Mouse (Mus musculus) hindbrain, embryonic 11.5 days (tissue): ENCODE results near the gene Dio1. TPM values are rescaled to one million over a fixed set of nuclear protein-coding genes. Genes with fewer than 3 reads are reported as not detected.

Source experiments
- ATAC-seq: fragments of 200-750 bp; cut with Nextera tagmentation; 2 replicates; pipeline ENCODE4 v1.8.0; 2017; ENCODE audit warnings: mild to moderate bottlenecking, moderate TSS enrichment, moderate library complexity; ENCODE audit not compliant: low FRiP score
- DNase-seq: peaks from one replicate; pipeline ENCODE4 v3.0.0-alpha.2; 2015; ENCODE audit warnings: low spot score
- H3K27ac ChIP-seq: fragments of 300-500 bp; sonication (generic); 2 replicates; pipeline ENCODE4 v1.5.1; 2014; ENCODE audit warnings: mild to moderate bottlenecking, low read depth, low read length
- H3K27me3 ChIP-seq: fragments of 300-500 bp; sonication (generic); 2 replicates; pipeline ENCODE4 v1.6.1; 2014; ENCODE audit warnings: mild to moderate bottlenecking, low read length, moderate library complexity, mixed read lengths; ENCODE audit not compliant: control insufficient read depth, insufficient read depth
- H3K36me3 ChIP-seq: fragments of 300-500 bp; sonication (generic); 2 replicates; pipeline ENCODE4 v1.6.1; 2014; ENCODE audit warnings: mild to moderate bottlenecking, low read length, moderate library complexity, mixed read lengths; ENCODE audit not compliant: control insufficient read depth, insufficient read depth
- H3K4me1 ChIP-seq: fragments of 300-500 bp; sonication (generic); replicated peaks from 2 replicates; pipeline ENCODE4 v1.6.1; 2014; ENCODE audit warnings: low read length, mixed read lengths; ENCODE audit not compliant: control insufficient read depth, insufficient read depth
- H3K4me2 ChIP-seq: fragments of 300-500 bp; sonication (generic); replicated peaks from 2 replicates; pipeline ENCODE4 v1.6.1; 2014; ENCODE audit warnings: mild to moderate bottlenecking, low read depth, low read length
- H3K4me3 ChIP-seq: fragments of 300-500 bp; sonication (generic); 2 replicates; pipeline ENCODE4 v1.5.1; 2014; ENCODE audit warnings: low read depth, low read length
- H3K9ac ChIP-seq: fragments of 300-500 bp; sonication (generic); 2 replicates; pipeline ENCODE4 v1.6.1; 2014; ENCODE audit warnings: low read depth, low read length
- H3K9me3 ChIP-seq: fragments of 300-500 bp; sonication (generic); 2 replicates; pipeline ENCODE4 v1.6.1; 2016; ENCODE audit warnings: low read length; ENCODE audit not compliant: control insufficient read depth
- WGBS: fragments of 180-500 bp; shearing (Covaris S2); extraction: QIAGEN DNeasy Blood & Tissue Kit; methylation state at CpG from one replicate; pipeline ENCODE4 v1.1.7; 2014; 5-methylcytosine and 5-hydroxymethylcytosine counted together
- polyA plus RNA-seq: library from polyadenylated mRNA; unstranded; fragments of >200 nt; fragmentation: Nextera tagmentation; extraction: Ambion mirVana; gene quantifications from 2 replicates; pipeline ENCODE4 v1.2.1, GENCODE M21; 2014

The Dio1 gene
- polyA plus RNA-seq, 1 experiment from 2014 or later, result not detected

GRCm38 (mm10) chr4:107313690-107314478 lies 6.9 kb upstream of the Dio1 start, which contains the start of gene Yipf1:
Gene Yipf1 (plus strand): TSS chr4:107314363.
- ATAC-seq, result peak; percentile 94
- WGBS, result under 1% methylated on average over 29 of the region's 29 CpGs
- H3K27ac ChIP-seq, result 0 out of 2 replicates have a peak within 1 kb of the TSS, but pooled peaks have one; percentile 6

GRCm38 (mm10) chr4:107303531-107303930 lies 3.4 kb downstream of the Dio1 start:
- no peaks in the 10 kb centered on the region for H3K27me3 ChIP-seq
- WGBS, result 70% methylated on average over 3 of the region's 3 CpGs
- H3K4me1 ChIP-seq, result no peaks in the 10 kb centered on the region
- H3K9me3 ChIP-seq, result no peaks in the 10 kb centered on the region
- no peak overlapping the region for H3K27ac ChIP-seq
- no peak for DNase-seq
- no peak for ATAC-seq
- no peak overlapping the region for H3K4me3 ChIP-seq
- H3K36me3 ChIP-seq, result no peaks in the 10 kb centered on the region
- no peak overlapping the region for H3K4me2 ChIP-seq
- no peak overlapping the region for H3K9ac ChIP-seq

More at GRCm38 (mm10) chr4:107313690-107314478, 6.9 kb upstream of the Dio1 start, which contains the start of gene Yipf1:
- DNase-seq, result peak; percentile 87
- H3K9me3 ChIP-seq, result no peaks in the 10 kb centered on the region
- H3K27me3 ChIP-seq, result no peaks in the 10 kb centered on the region
- peak within 1 kb of the TSS; percentile 61 for H3K4me3 ChIP-seq
- peak within 1 kb of the TSS; percentile 70 for H3K9ac ChIP-seq
- 0 out of 2 replicates have a peak, but pooled peaks cover 5% of the 10 kb centered on the region for H3K4me1 ChIP-seq
- peak within 1 kb of the TSS; percentile 71 for H3K4me2 ChIP-seq
- H3K36me3 ChIP-seq, result no peaks in the 10 kb centered on the region

- Histone ChIP-seq H3K36me3 (no peaks in the 10 kb centered on the region), H3K9me3 (no peaks in the 10 kb centered on the region), H3K4me3 (no peak overlapping the region), H3K4me2 (no peak overlapping the region), H3K4me1 (no peaks in the 10 kb centered on the region), H3K27me3 (no peaks in the 10 kb centered on the region), H3K9ac (no peak overlapping the region), H3K27ac (no peak overlapping the region)
- ATAC-seq, result no peak
- DNase-seq, result no peak
- 79% methylated on average over 4 of the region's 4 CpGs for WGBS
Observed at GRCm38 (mm10) chr4:107302832-107303231, 4.1 kb downstream of the Dio1 start.

DNA sequence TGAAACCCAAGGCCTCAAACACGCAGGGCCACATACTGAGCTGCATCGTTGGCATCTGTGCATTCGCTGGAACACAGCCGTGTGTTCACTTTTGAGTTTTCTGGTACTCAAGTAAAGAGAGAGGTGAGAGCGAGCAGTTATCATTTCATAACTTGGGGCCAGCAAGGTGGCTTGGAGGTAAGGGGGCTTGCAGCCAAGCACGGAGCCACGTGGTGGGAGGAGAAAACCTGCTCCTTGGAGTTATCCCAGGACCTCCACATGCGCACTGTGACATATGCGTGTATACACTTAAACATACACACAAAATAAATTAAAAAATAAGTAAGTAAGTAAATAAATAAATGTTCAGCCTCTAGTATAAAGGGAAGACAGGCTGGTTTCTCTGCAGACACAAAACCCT lies 4.7 kb downstream of the Dio1 start:
- DNase-seq (no peak), ATAC-seq (no peak)
- H3K4me1 ChIP-seq, result no peaks in the 10 kb centered on the region
- H3K27me3 ChIP-seq, result no peaks in the 10 kb centered on the region
- H3K9me3 ChIP-seq, result no peaks in the 10 kb centered on the region
- no peak overlapping the region for H3K4me2 ChIP-seq
- no peaks in the 10 kb centered on the region for H3K36me3 ChIP-seq
- no peak overlapping the region for H3K9ac ChIP-seq
- WGBS, result 92% methylated on average over 9 of the region's 9 CpGs
- H3K4me3 ChIP-seq, result no peak overlapping the region
- H3K27ac ChIP-seq, result no peak overlapping the region

DNA sequence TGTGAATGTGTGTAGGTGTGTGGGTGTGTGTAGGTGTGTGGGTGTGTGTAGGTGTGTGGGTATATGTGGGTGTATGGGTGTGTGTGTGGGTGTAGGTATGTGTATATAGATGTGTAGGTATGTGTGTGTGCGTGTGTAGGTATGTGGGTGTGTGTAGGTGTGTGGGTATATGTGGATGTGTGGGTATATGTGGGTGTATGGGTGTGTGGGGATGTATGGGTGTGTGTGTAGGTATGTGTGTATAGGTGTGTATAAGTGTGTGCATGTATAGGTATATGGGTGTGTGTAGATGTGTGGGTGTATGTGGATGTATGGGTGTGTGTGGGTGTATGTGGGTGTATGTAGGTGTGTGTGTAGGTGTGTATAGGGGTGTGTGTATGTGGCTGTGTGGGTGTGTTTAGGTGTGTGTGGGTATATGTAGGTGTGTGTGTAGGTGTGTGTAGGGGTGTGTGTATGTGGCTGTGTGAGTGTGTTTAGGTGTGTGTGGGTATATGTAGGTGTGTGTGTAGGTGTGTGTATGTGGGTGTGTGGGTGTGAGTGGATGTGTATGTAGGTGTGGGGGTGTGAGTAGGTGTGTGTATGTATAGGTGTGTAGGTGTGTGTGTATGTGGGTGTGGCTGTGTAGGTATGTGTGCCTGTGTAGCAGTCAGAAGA lies 5.9 kb downstream of the Dio1 start:
- Histone ChIP-seq H3K9ac (no peak overlapping the region), H3K36me3 (no peaks in the 10 kb centered on the region), H3K4me3 (no peak overlapping the region), H3K9me3 (no peaks in the 10 kb centered on the region), H3K27ac (no peak overlapping the region), H3K4me2 (no peak overlapping the region), H3K4me1 (no peaks in the 10 kb centered on the region), H3K27me3 (no peaks in the 10 kb centered on the region)
- DNase-seq (no peak), ATAC-seq (no peak)
- 95% methylated on average over 1 of the region's 1 CpGs for WGBS

DNA sequence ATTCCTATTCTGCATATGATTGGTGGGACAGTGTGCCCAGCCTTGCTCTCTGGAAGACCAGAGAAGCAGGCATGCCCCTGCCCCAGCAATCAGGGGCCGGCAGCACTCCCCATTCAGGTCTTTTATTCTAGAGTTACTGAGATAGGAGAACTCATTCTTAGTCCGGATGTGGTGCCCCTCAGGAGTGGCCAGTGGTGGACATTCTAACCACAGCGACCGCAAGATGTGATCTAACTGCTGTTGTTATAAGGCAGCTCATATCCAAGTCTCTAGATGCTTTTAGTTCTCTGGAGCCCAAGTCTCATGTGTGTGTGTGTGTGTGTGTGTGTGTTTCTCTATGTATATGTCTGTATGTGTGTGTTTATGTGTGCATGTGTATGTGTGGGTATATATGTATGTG lies 6.6 kb downstream of the Dio1 start:
- Histone ChIP-seq H3K27ac (no peak overlapping the region), H3K4me3 (no peak overlapping the region), H3K9me3 (no peaks in the 10 kb centered on the region), H3K27me3 (no peaks in the 10 kb centered on the region), H3K9ac (no peak overlapping the region), H3K4me1 (no peaks in the 10 kb centered on the region), H3K36me3 (no peaks in the 10 kb centered on the region), H3K4me2 (no peak overlapping the region)
- 78% methylated on average over 4 of the region's 4 CpGs for WGBS
- no peak for DNase-seq
- ATAC-seq, result no peak

- Histone ChIP-seq H3K36me3 (no peaks in the 10 kb centered on the region), H3K27ac (no peak overlapping the region), H3K27me3 (no peaks in the 10 kb centered on the region), H3K4me1 (no peaks in the 10 kb centered on the region), H3K9me3 (no peaks in the 10 kb centered on the region), H3K4me3 (no peak overlapping the region), H3K4me2 (no peak overlapping the region), H3K9ac (no peak overlapping the region)
- no peak for ATAC-seq
- no peak for DNase-seq
- WGBS, result 89% methylated on average over 7 of the region's 7 CpGs
Observed at GRCm38 (mm10) chr4:107299779-107300340, 7.1 kb downstream of the Dio1 start.

DNA sequence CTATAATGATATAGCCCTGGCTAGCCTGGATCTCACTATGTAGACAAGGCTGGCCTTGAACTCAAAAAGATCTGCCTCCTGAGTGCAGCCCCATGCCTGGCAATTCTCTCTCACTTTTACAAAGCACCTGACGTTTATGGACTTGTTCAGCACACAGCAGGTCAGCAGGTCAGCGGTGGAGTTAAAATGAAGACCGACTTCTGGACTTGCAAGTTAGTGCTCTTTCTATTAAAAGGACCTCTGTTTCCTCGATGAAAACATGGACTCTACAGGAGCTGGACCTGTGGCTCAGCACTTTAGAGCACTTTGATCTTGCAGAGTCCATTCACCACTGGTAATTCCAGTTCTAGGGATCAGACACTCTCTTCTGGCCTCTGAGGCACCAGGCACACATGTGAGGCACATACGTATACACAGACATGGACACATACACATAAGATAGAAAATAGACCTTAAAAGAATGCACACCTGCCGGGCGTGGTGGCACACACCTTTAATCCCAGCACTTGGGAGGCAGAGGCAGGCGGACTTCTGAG lies 8.8 kb downstream of the Dio1 start:
- Histone ChIP-seq H3K36me3 (no peaks in the 10 kb centered on the region), H3K27me3 (no peaks in the 10 kb centered on the region), H3K4me2 (no peak overlapping the region), H3K9ac (no peak overlapping the region), H3K4me3 (no peak overlapping the region), H3K4me1 (no peaks in the 10 kb centered on the region), H3K9me3 (no peaks in the 10 kb centered on the region), H3K27ac (no peak overlapping the region)
- DNase-seq (no peak), ATAC-seq (no peak)
- WGBS, result 87% methylated on average over 8 of the region's 8 CpGs
